Mouse (Mus musculus) urinary bladder, postnatal 36 days (tissue): Measurements from ENCODE around the gene 4931406C07Rik.
"Not testable (repeated sequence)": the region's sequence is repeated elsewhere in the genome, so short reads cannot be mapped to it uniquely, and the experiment has no call there.

Source experiments
- DNase-seq, 2 experiments: peaks; one replicate each; pipeline ENCODE4 v3.0.0; 2022; ENCODE audit warnings: low spot score in 2 of 2, mixed read lengths in 1 of 2

Gene 4931406C07Rik

GRCm38 (mm10) chr9:15306398-15307119, at the start of gene 4931406C07Rik:
Gene 4931406C07Rik, minus strand, starts transcription at chr9:15306448.
- no peak for DNase-seq

- DNase-seq, result no peak
Observed at GRCm38 (mm10) chr9:15349925-15350324, 43.7 kb upstream of the 4931406C07Rik start.

- no peak for DNase-seq
Observed at GRCm38 (mm10) chr9:15337776-15338175, 31.5 kb upstream of the 4931406C07Rik start.

GRCm38 (mm10) chr9:15318170-15318742, 12.0 kb upstream of the 4931406C07Rik start:
- DNase-seq, result no peak

GRCm38 (mm10) chr9:15317223-15318169, 11.2 kb upstream of the 4931406C07Rik start:
- DNase-seq, result no peak

- DNase-seq, result not testable (repeated sequence)
Observed at GRCm38 (mm10) chr9:15316296-15316695, 10.0 kb upstream of the 4931406C07Rik start.

- DNase-seq, result no peak
Observed at GRCm38 (mm10) chr9:15314619-15315018, 8.4 kb upstream of the 4931406C07Rik start.

- no peak for DNase-seq
Observed at GRCm38 (mm10) chr9:15313633-15314032, 7.4 kb upstream of the 4931406C07Rik start.

GRCm38 (mm10) chr9:15312054-15312735, 5.9 kb upstream of the 4931406C07Rik start:
- DNase-seq, result no peak

- no peak for DNase-seq
Observed at GRCm38 (mm10) chr9:15310179-15310578, 3.9 kb upstream of the 4931406C07Rik start.

GRCm38 (mm10) chr9:15309425-15309824, 3.2 kb upstream of the 4931406C07Rik start:
- no peak for DNase-seq

GRCm38 (mm10) chr9:15308254-15308653, 2.0 kb upstream of the 4931406C07Rik start:
- no peak for DNase-seq

GRCm38 (mm10) chr9:15307257-15307656, 1.0 kb upstream of the 4931406C07Rik start:
- no peak for DNase-seq

GRCm38 (mm10) chr9:15305503-15306397, 498 bp downstream of the 4931406C07Rik start, which contains the start of gene Taf1d:
Gene Taf1d, plus strand, starts transcription at chr9:15306214.
- peak; percentile 99 for DNase-seq

- DNase-seq, result no peak
Observed at GRCm38 (mm10) chr9:15302881-15303280, 3.4 kb downstream of the 4931406C07Rik start.

GRCm38 (mm10) chr9:15302006-15302405, 4.2 kb downstream of the 4931406C07Rik start:
- not testable (repeated sequence) for DNase-seq

GRCm38 (mm10) chr9:15301399-15301798, 4.8 kb downstream of the 4931406C07Rik start:
- DNase-seq, result peak in 1 of 2 experiments; percentile 67

- DNase-seq, result no peak
Observed at GRCm38 (mm10) chr9:15300056-15300455, 6.2 kb downstream of the 4931406C07Rik start.

- DNase-seq, result no peak
Observed at GRCm38 (mm10) chr9:15298451-15298850, 7.8 kb downstream of the 4931406C07Rik start.

- DNase-seq, result no peak
Observed at GRCm38 (mm10) chr9:15297112-15297511, 9.1 kb downstream of the 4931406C07Rik start.
